Mouse (Mus musculus) adrenal gland, postnatal 4 days (tissue): ENCODE results near the gene Krtap4-7. TPM values are rescaled to one million over a fixed set of nuclear protein-coding genes. Genes with fewer than 3 reads are reported as not detected.
"Not testable (repeated sequence)": the region's sequence is repeated elsewhere in the genome, so short reads cannot be mapped to it uniquely, and the experiment has no call there.

Experiments used
- DNase-seq, 2 experiments: peaks; one replicate each; pipeline ENCODE4 v3.0.0; 2021 to 2022; ENCODE audit warnings: low spot score in 2 of 2, mixed read lengths in 2 of 2
- total RNA-seq, 2 experiments: library from RNA; stranded (reverse); gene quantifications; 2 replicates each; pipeline ENCODE4 v1.2.3; 2021

Krtap4-7 gene
- total RNA-seq, 2 experiments from 2014 or later = not detected

DNA sequence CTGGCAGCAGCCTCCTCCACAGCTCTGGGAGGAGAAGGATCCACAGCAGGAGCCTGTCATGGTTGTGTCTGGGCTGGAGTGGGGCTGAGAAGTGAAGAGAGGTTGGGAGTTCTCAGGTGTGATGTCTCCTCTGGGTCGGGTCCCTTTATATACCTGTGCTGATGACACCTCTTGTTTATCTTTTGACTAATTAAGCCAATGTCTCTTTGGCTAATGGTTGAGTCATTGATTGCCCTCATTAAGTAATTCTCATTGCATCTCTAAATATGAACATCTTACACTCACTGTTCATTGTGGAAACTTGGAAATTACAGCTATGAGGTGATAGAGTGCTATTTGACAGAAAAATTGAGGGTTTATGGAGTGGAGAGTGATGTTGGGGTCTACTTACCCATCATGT, 40.7 kb downstream of the Krtap4-7 start, which contains the start of gene Gm11938:
Gene Gm11938 (minus strand): TSS at position 101 of the 400 bp plus-strand sequence.
- DNase-seq = not testable (repeated sequence)

DNA sequence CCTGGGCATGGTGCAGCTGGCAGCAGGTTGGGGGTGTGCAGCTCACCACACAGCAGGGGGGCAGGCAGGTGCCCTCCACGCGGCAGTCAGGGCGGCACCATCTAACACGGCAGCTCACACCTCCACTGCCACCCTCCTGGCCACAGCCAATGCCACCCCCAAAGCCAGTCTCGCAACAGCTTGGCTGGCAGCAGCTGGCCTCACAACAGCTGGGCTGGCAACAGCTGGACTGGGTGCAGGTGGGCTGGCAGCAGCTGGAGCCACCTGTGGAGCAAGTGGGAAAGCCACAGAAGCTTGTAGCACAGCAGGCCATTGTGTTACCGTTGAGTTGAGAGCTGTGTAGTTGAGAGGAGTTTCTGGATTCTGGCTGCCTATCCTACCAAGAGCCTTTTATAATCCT, 46.1 kb downstream of the Krtap4-7 start, which contains the start of gene Krtap9-3:
Gene Krtap9-3 (minus strand): TSS at position 364 of the 400 bp plus-strand sequence.
- DNase-seq = not testable (repeated sequence)

Other genes starting within 250 kb of the Krtap4-7 start
- not detected for gene Krt12, start 221.8 kb downstream of the Krtap4-7 start, total RNA-seq
- gene Krt20, start 205.9 kb downstream of the Krtap4-7 start, total RNA-seq = 1 to 10 TPM; 2.4 to 2.7 TPM
- gene Krt23, start 151.0 kb downstream of the Krtap4-7 start, total RNA-seq = 1 to 10 TPM in 1 of 2 experiments, under 1 TPM in 1; 0.62 to 3.1 TPM
- gene Krt39, start 122.8 kb downstream of the Krtap4-7 start, total RNA-seq = not detected
- not detected for gene Krt40, start 100.9 kb downstream of the Krtap4-7 start, total RNA-seq
- not detected for gene Krtap3-3, start 93.2 kb downstream of the Krtap4-7 start, total RNA-seq
- gene Krtap3-2, start 87.2 kb downstream of the Krtap4-7 start, total RNA-seq = not detected
- not detected for gene Gm11939, start 84.6 kb downstream of the Krtap4-7 start, total RNA-seq
- gene Krtap3-1, start 77.5 kb downstream of the Krtap4-7 start, total RNA-seq = not detected
- not detected for gene Krtap1-5, start 63.1 kb downstream of the Krtap4-7 start, total RNA-seq
- gene Krtap1-4, start 60.4 kb downstream of the Krtap4-7 start, total RNA-seq = not detected
- not detected for gene Krtap1-3, start 52.8 kb downstream of the Krtap4-7 start, total RNA-seq
- gene Krtap9-3, start 46.0 kb downstream of the Krtap4-7 start, total RNA-seq = not detected
- not detected for gene Gm11938, start 40.8 kb downstream of the Krtap4-7 start, total RNA-seq
- gene Gm11937, start 33.9 kb downstream of the Krtap4-7 start, total RNA-seq = not detected
- gene Krtap2-4, start 29.2 kb downstream of the Krtap4-7 start, total RNA-seq = not detected
- not detected for gene Gm11562, start 23.7 kb downstream of the Krtap4-7 start, total RNA-seq
- not detected for gene Krtap4-1, start 15.9 kb downstream of the Krtap4-7 start, total RNA-seq
- gene Krtap4-2, start 9.0 kb downstream of the Krtap4-7 start, total RNA-seq = not detected
- gene Gm11555, start 6.1 kb upstream of the Krtap4-7 start, total RNA-seq = not detected
- gene Gm11563, start 14.9 kb upstream of the Krtap4-7 start, total RNA-seq = not detected
- gene Krtap4-6, start 21.9 kb upstream of the Krtap4-7 start, total RNA-seq = not detected
- gene Gm14190, start 46.7 kb upstream of the Krtap4-7 start, total RNA-seq = not detected
- not detected for gene Gm14180, start 90.2 kb upstream of the Krtap4-7 start, total RNA-seq
- not detected for gene Gm11595, start 128.8 kb upstream of the Krtap4-7 start, total RNA-seq
- gene Krtap4-8, start 136.6 kb upstream of the Krtap4-7 start, total RNA-seq = not detected
- not detected for gene Krtap4-9, start 141.1 kb upstream of the Krtap4-7 start, total RNA-seq
- not detected for gene Gm11596, start 149.4 kb upstream of the Krtap4-7 start, total RNA-seq
- gene Gm11569, start 154.8 kb upstream of the Krtap4-7 start, total RNA-seq = not detected
- gene Gm11554, start 160.4 kb upstream of the Krtap4-7 start, total RNA-seq = not detected
- not detected for gene Krtap4-13, start 165.8 kb upstream of the Krtap4-7 start, total RNA-seq
- not detected for gene Gm11564, start 171.6 kb upstream of the Krtap4-7 start, total RNA-seq
- gene 2300003K06Rik, start 194.0 kb upstream of the Krtap4-7 start, total RNA-seq = not detected
- not detected for gene Krtap4-16, start 207.5 kb upstream of the Krtap4-7 start, total RNA-seq
- not detected for gene Gm11568, start 213.8 kb upstream of the Krtap4-7 start, total RNA-seq
- not detected for gene Gm11559, start 220.4 kb upstream of the Krtap4-7 start, total RNA-seq
- not detected for gene Krtap9-1, start 229.3 kb upstream of the Krtap4-7 start, total RNA-seq
- not detected for gene Gm11567, start 235.1 kb upstream of the Krtap4-7 start, total RNA-seq